Mouse (Mus musculus) adrenal gland, postnatal 10 days (tissue): Measurements from ENCODE around the gene Klk1b11. TPM values are rescaled to one million over a fixed set of nuclear protein-coding genes. Genes with fewer than 3 reads are reported as not detected.
"Not testable (repeated sequence)": the region's sequence is repeated elsewhere in the genome, so short reads cannot be mapped to it uniquely, and the experiment has no call there.

Experiments used
- DNase-seq: peaks from one replicate; pipeline ENCODE4 v3.0.0; 2021; ENCODE audit warnings: mixed read lengths
- long read RNA-seq, 2 experiments: library from polyadenylated mRNA; stranded (forward); transcript quantifications; one replicate each; pipeline ENCODE4 v2.0.0; 2021
- total RNA-seq, 2 experiments: library from RNA; stranded (reverse); gene quantifications; 2 replicates each; pipeline ENCODE4 v1.2.3; 2021

The Klk1b11 gene
- not detected for total RNA-seq
- long read RNA-seq, experiment 1 = 0 reads
- long read RNA-seq, experiment 2 = 0 reads

DNA sequence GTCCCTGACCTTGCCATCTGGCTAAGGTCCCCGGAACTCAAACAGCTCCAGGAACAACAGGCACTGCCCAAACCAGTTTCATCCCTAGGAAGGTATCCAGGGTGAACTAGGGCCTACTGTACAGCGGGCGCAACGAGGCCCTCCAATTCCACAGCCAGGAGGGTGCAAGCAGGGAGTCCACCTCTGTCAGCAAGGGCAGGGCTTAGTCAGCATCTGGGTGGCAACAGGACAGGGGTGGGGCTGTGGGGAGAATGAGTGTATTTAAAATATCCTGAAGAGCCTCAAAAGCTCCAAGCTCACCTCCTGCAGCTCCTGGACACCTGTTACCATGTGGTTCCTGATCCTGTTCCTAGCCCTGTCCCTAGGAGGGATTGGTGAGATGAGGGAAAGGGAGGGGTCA is at the start of gene Klk1b11:
Gene Klk1b11, plus strand, starts transcription at position 301 of the 400 bp plus-strand sequence.
- not testable (repeated sequence) for DNase-seq

GRCm38 (mm10) chr7:43950364-43950763 is 45.3 kb upstream of the Klk1b11 start, which contains the start of gene Klk1b8:
Klk1b8 (plus strand) TSS chr7:43950664.
- DNase-seq = no peak

GRCm38 (mm10) chr7:43952703-43953102 is 43.0 kb upstream of the Klk1b11 start:
- no peak for DNase-seq

DNA sequence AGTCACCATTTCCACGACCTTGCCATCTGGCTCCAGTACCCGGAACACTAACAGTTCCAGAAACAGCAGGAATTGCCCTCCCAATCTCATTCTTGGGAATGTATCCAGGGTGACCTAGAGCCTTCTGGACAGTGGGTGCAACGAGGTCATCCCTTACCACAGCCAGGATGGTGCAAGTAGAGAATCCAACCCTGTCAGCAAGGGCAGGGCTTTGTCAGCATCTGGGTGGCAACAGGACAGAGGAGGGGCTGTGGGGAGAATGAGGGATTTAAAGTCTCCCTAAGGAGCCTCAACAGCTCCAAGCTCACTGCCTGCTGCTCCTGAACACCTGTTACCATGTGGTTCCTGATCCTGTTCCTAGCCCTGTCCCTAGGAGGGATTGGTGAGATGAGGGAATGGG is 29.2 kb upstream of the Klk1b11 start, which contains the start of gene Klk1b1:
Gene Klk1b1, plus strand, starts transcription at position 301 of the 400 bp plus-strand sequence.
- no peak for DNase-seq

GRCm38 (mm10) chr7:43967058-43967457 is 28.6 kb upstream of the Klk1b11 start:
- no peak for DNase-seq

DNA sequence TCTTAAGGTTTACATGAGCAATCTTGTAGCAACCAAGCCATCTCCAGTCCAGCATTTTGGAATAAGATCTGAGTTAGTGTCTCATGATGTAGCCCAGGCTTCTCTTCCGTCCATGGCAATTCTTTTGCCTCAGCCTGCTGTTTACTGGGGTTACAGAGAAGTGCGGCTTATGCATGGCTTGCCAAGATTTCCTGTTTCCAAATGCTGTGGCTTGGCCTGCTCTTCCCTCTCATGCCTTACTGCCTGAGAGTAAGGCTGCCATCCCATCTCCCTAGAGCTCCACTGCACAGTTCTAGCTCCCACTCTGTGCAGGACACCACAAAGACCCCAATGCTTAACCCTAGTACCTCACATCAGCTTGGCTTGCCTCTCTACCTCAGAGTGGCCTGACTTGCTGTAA is 28.1 kb upstream of the Klk1b11 start:
- no peak for DNase-seq

GRCm38 (mm10) chr7:43975761-43976160 is 19.9 kb upstream of the Klk1b11 start, which contains the start of gene Klk1b9:
Klk1b9 (plus strand) TSS chr7:43976061.
- not testable (repeated sequence) for DNase-seq

DNA sequence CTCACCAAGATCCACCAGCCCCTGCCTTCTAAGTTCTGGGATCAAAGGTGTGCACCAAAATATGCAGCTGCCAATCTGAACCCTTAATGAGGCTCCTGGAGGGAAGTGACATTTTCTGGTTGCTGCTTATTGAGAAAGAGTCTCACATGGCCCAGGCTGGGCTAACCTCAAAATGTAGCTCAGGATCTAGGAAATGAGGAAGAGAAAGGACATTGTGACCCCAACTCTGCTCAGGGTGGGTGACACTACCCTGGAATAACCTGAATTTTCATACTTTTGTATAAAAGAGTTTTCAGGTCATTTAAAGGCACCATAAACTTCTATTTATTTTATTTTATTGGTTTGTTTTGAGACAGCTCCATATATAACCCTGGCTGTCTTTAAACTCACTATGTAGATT is 10.0 kb upstream of the Klk1b11 start:
- DNase-seq = no peak

GRCm38 (mm10) chr7:43994821-43995220 is 856 bp upstream of the Klk1b11 start:
- DNase-seq = not testable (repeated sequence)

GRCm38 (mm10) chr7:44004847-44005246 is 9.2 kb downstream of the Klk1b11 start:
- no peak for DNase-seq

- DNase-seq = not testable (repeated sequence)
These were observed 16.2 kb downstream of the Klk1b11 start, which contains the start of gene Klk1b26 for GRCm38 (mm10) chr7:44011868-44012267. Klk1b26 (plus strand) TSS chr7:44012168.

GRCm38 (mm10) chr7:44014666-44015065 is 19.0 kb downstream of the Klk1b11 start:
- DNase-seq = not testable (repeated sequence)

DNA sequence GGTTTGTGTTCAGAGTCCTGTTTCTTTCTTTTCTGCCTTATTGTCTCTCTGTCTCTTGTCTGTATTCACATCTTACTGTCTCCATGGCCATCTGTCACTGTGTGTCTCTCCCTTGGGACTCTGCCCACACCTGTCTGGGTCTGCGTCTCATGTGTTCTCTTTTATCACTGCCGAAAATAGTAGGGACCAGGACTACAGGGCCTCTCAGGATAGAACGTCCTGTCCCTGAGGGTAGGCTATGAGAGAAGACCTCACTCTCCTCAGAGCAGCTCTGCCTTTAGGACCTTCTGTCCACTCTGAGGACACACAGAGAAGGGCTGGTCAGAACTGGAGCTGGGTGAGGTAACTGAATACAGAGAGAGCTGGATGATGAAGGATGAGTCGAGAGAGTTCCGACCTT is 19.4 kb downstream of the Klk1b11 start:
- no peak for DNase-seq

Other genes with a start within 250 kb of the Klk1b11 start
- not detected for gene Klk12, start 227.0 kb upstream of the Klk1b11 start, total RNA-seq
- gene Klk11, start 221.3 kb upstream of the Klk1b11 start, total RNA-seq = under 1 TPM in 1 of 2 experiments, not detected in 1; 0.27 TPM
- gene Klk10, start 214.8 kb upstream of the Klk1b11 start, total RNA-seq = under 1 TPM; 0.45 to 0.79 TPM
- not detected for gene Klk9, start 204.0 kb upstream of the Klk1b11 start, total RNA-seq
- gene Klk8, start 198.3 kb upstream of the Klk1b11 start, total RNA-seq = 1 to 10 TPM; 7.0 to 7.3 TPM
- gene Klk7, start 184.6 kb upstream of the Klk1b11 start, total RNA-seq = not detected
- not detected for gene Klk6, start 171.4 kb upstream of the Klk1b11 start, total RNA-seq
- gene Klk5, start 153.9 kb upstream of the Klk1b11 start, total RNA-seq = not detected
- gene Klk4, start 114.7 kb upstream of the Klk1b11 start, total RNA-seq = under 1 TPM; 0.21 to 0.24 TPM
- not detected for gene Klk15, start 62.1 kb upstream of the Klk1b11 start, total RNA-seq
- not detected for gene Klk1b8, start 45.2 kb upstream of the Klk1b11 start, total RNA-seq
- gene Klk1b1, start 29.1 kb upstream of the Klk1b11 start, total RNA-seq = not detected
- not detected for gene Klk1b9, start 19.8 kb upstream of the Klk1b11 start, total RNA-seq
- not detected for gene Klk1b26, start 16.3 kb downstream of the Klk1b11 start, total RNA-seq
- under 1 TPM in 1 of 2 experiments, not detected in 1; 0.30 TPM for gene Klk1b27, start 56.4 kb downstream of the Klk1b11 start, total RNA-seq
- gene Klk1b21, start 106.5 kb downstream of the Klk1b11 start, total RNA-seq = not detected
- gene Klk1b22, start 116.8 kb downstream of the Klk1b11 start, total RNA-seq = not detected
- not detected for gene Klk1b16, start 140.9 kb downstream of the Klk1b11 start, total RNA-seq
- gene Klk1b24, start 192.4 kb downstream of the Klk1b11 start, total RNA-seq = not detected
- not detected for gene Klk1b3, start 202.3 kb downstream of the Klk1b11 start, total RNA-seq
- not detected for gene Klk1b4, start 211.6 kb downstream of the Klk1b11 start, total RNA-seq
- not detected for gene Klk1b5, start 220.1 kb downstream of the Klk1b11 start, total RNA-seq
- gene Klk1, start 229.5 kb downstream of the Klk1b11 start, total RNA-seq = under 1 TPM in 1 of 2 experiments, not detected in 1; 0.45 TPM
- gene Gm36864, start 240.3 kb downstream of the Klk1b11 start, total RNA-seq = not detected